Mouse (Mus musculus) embryo, embryonic 10 days (tissue): Measurements from ENCODE around the gene Cadm2.

Experiments
- DNase-seq: peaks from one replicate; pipeline ENCODE4 v3.0.0-alpha.2; 2015; ENCODE audit warnings: low spot score

The Cadm2 gene

DNA sequence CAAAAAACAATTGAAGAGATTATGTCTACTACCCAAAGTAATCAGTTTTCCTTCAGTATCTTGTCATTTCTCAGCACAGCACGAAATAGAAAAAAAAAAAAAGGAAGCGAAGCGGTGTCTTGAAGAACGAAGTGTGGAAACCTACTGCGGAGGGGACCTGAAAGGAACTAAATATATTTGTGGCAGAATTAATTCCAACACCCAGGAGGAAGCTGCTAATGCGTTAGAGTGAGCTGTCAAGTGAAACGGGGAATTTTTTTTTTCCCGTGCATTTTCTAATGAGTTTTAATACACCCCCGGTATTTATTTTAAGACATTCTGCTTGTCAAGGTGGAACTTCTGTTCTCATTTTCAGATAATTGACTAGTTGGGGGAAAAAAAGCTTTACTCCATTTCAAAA lies 111.6 kb downstream of the Cadm2 start:
- no peak for DNase-seq

DNA sequence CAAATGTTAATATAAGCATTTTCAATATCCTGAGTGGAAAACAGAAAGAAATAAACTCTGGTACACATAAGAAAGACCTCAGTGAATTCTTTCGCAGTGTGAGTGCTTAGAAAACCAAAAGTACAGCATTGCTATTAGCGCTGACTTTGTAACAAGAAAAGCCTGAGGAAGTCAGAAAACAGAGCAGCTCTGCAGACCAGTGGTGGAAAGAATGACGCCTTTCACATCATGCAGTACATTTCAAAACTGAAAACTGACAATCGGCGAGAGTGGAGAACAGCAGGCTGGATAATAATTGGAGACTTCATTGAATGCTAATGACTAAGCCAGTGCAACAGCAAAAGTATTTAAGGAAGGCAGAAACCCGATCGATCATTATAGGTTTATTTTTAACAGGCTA lies 138.2 kb downstream of the Cadm2 start:
- no peak for DNase-seq

DNA sequence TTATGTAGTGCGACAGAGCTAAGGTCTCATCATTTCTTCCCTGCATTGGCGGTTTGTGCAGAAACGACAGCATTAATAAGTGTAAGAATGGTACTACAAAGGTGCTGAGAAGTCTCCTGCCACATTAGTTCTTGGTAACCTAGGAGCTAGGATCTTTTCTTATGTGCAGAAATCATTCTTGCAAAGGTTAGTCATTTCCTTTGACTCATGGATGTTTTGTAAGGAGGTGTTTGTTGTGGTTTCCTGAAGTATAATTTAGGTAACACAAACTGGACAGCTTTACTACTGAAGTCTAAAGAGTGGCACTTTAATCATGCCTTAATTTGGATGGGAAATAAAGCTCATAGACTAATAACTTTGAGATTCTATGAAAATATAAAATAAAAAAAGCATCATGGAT lies 153.7 kb downstream of the Cadm2 start:
- no peak for DNase-seq

DNA sequence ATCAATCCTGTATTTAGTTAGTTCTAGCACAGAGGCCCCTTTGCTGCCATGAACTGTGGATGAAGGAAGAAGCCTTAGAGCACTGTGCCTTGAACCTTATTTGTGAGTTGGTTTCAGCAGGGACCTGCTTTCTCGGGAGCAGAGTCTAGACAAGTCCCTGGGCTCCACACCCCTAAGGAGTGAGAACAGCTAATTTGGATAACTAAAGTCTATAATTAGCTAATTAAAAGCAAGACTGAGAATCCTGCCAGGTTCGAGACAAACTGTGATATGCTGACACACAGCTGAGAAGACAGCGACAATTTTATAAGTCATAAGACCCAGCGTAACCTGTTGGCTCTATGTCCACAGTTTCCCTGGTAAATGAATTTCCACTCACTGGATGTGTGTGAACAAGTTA lies 184.4 kb downstream of the Cadm2 start:
- no peak for DNase-seq

DNA sequence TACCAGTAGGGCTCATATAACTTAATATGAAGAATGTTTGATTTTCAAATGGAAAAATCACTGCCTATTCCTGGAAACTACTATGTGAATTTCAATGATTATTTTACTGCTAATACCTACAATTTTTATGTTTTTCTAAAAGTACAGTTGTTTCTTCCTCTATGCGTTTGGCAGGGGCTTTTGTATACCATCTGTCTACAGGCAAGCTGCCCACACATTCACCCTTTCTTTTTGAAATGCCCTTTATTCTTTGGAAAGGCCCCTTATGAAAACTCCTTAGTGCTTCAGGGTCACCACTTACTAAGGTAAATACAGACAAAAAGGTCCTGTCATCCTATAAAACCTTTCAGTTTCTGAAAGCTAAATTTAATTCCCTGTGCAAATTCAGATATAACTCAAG lies 195.3 kb downstream of the Cadm2 start:
- no peak for DNase-seq

GRCm38 (mm10) chr16:67410926-67411325 lies 209.8 kb downstream of the Cadm2 start:
- no peak for DNase-seq

GRCm38 (mm10) chr16:67410482-67410881 lies 210.2 kb downstream of the Cadm2 start:
- DNase-seq: no peak

DNA sequence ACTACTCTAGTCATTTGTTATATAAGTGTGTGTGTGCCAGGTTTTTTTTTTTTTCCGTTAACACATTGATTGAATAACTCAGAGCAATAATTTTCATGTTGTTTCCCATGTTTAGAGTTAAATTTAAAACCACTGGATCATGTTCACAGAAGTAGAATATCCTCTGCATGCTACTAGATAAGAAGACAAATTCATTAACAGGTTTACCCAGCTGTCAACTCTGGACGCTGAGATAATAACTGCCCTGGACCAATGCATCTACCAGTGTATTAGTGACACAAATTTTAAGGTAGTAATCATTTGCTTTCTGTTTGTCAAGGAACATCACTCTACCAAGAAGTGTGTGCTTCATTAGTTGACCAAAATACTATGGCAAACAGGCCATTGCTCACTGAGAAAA lies 253.0 kb downstream of the Cadm2 start:
- DNase-seq: no peak

- no peak for DNase-seq
These were observed 272.7 kb downstream of the Cadm2 start for GRCm38 (mm10) chr16:67348011-67348410.

GRCm38 (mm10) chr16:67347561-67347960 lies 273.1 kb downstream of the Cadm2 start:
- no peak for DNase-seq

- DNase-seq: no peak
These were observed 274.0 kb downstream of the Cadm2 start for GRCm38 (mm10) chr16:67346621-67347290.

DNA sequence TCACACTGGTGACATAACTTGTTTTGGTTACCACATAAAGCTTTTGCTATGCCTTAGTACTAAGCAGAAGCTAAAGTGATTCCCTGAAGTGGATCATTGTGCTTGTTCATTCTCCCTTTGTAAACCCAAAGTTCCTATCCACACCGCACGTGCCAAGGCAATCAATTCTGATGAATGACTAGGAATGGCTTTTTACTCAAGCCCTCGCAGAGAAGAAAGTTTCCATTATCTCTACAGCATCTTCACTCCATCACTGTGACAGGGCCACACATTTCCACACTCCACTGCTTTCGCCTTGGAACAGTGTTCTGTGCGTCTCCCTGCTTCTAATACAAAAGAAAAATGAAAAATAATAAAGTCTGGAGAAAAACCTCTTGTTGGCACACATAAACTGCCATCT lies 276.5 kb downstream of the Cadm2 start:
- DNase-seq: peak; percentile 47

DNA sequence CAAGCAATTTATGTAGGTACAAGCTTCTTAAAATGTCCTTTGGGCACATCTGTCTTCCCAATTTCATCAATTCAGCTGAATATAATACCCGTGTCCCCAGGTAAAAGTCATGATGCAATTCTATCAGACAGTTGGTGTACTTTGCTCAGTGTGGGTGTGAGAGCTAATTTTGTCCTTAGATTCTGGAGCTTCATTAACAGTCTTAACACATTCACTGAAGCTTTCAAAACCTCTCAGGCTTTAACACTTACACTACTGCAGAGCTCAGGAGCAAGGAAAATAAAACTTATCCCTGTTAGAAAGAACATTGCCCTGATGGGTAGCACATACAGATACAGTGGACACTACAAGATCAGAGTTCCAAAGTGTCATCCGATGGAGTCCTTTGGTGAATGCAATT lies 309.7 kb downstream of the Cadm2 start:
- no peak for DNase-seq

GRCm38 (mm10) chr16:67284664-67285063 lies 336.0 kb downstream of the Cadm2 start:
- DNase-seq: no peak

GRCm38 (mm10) chr16:67243598-67243997 lies 377.1 kb downstream of the Cadm2 start:
- DNase-seq: no peak

GRCm38 (mm10) chr16:67234862-67235261 lies 385.8 kb downstream of the Cadm2 start:
- peak; percentile 36 for DNase-seq

DNA sequence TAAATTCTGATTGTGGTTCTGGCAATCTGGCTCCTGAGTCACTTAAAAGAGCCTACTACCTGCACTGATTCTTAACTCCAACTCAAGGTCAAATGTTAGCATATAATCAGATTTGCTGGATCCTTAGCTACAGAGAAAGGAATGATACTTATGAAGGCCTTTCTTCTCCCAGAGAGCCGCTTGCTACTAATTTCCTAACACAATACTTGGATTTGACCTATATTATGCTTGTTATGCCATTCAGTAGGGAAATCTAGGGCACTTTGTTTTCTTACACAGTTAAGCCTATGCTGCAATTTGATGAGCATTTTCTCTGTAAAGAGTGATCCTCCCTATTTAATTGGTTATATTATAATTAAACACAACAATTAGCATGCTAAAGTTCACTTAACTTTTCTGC lies 394.0 kb downstream of the Cadm2 start:
- DNase-seq: no peak

DNA sequence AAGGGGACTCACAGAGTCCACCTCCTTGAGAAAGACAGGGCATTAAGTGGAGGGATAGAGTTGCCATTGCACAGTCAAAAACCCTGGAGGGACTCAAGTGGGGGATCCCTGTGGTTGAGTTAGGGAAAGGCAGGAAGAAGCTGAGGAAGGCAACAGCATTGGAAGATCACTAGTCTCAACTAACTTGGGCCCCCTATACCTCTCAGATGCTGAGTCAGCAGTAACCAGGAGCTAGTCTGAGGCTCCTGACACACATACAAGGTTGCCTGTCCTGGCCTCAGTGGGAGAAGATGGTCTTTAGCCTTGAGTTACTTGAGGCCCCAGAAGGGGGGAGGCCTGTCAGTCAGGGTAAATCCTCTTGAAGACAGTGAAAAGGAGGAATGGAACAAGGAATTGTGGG lies 417.4 kb downstream of the Cadm2 start:
- no peak for DNase-seq

- DNase-seq: no peak
These were observed 427.8 kb downstream of the Cadm2 start for GRCm38 (mm10) chr16:67192852-67193415.

- no peak for DNase-seq
These were observed 428.3 kb downstream of the Cadm2 start for GRCm38 (mm10) chr16:67192395-67192794.

DNA sequence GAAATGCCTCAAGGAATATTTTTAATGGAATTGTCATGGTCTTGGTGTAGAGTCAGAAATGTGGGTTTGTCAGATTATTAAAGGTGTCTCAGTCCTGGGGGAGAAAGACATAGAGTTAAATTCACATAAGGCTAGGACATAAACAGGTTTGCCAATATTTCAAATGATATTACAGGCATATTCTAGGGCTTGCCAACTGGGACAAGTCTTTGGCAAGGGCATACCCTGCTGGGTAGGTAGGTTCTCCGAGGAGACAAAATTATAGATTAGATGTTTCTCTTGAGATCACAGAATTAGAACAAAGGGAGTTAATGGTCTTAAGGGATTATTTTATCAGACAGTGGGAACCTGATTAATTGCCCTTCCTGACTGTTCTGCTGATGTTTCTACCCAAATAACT lies 434.4 kb downstream of the Cadm2 start:
- no peak for DNase-seq

DNA sequence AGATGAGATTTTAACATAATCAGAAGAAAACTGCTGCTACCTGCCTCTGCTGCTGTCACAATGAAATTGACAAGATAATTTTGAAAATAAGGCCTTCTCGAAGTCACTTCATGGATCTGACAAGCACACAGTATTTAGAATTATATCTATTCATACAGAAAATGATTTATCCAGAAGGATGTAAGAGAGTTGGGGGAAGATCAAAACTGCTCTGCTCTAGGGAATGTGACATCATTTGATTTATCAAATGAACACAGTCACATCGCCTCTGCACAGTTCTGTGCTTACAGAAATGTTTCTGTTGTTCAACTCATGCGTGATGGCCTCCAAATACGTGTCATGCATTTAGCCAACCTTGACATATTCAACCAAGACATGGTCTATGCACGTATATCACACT lies 437.8 kb downstream of the Cadm2 start:
- no peak for DNase-seq

DNA sequence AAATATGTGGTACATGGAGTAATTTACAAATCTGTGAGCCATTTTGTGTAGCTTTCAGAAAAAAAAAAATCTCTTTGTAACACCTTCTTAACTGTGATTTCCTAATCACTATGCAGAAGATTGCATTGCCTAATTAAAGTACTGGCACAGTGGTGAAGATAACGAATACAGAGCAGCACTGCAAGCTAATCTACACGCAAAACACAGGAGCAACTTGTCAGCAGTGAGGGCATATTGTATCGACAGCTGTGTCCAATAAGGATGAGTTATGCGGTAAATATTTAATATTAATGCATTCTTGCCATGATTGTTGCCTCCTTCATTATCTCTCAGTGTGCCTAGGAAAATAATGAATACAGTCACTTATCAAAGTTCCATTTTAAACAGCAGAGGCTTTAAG lies 445.3 kb downstream of the Cadm2 start:
- no peak for DNase-seq

- peak; percentile 43 for DNase-seq
These were observed 458.4 kb downstream of the Cadm2 start for GRCm38 (mm10) chr16:67162211-67162790.
